Mouse (Mus musculus) NIH3T3 (cell line): ENCODE results near the gene Lrrc14b.

Experiments
- DNase-seq: peaks from one replicate; pipeline ENCODE4 v3.0.0-alpha.2; 2012; ENCODE audit warnings: low read depth

The Lrrc14b gene

GRCm38 (mm10) chr13:74363859-74364235 lies at the start of gene Lrrc14b:
TSS of gene Lrrc14b (minus strand) at chr13:74364005.
- DNase-seq, result peak; percentile 73

- DNase-seq, result peak; percentile 34
Observed at GRCm38 (mm10) chr13:74399298-74399839, 35.6 kb upstream of the Lrrc14b start, which contains the start of gene Ftl1-ps1. TSS of gene Ftl1-ps1 (plus strand) at chr13:74399694.

GRCm38 (mm10) chr13:74391156-74391555 lies 27.4 kb upstream of the Lrrc14b start:
- no peak for DNase-seq

- DNase-seq, result peak; percentile 86
Observed at GRCm38 (mm10) chr13:74390371-74390990, 26.7 kb upstream of the Lrrc14b start, which contains the start of gene Zfp72. TSS of gene Zfp72 (minus strand) at chr13:74390836.

GRCm38 (mm10) chr13:74389730-74390129 lies 25.9 kb upstream of the Lrrc14b start:
- DNase-seq, result no peak

GRCm38 (mm10) chr13:74382289-74382688 lies 18.5 kb upstream of the Lrrc14b start:
- DNase-seq, result no peak

- no peak for DNase-seq
Observed at GRCm38 (mm10) chr13:74381533-74382276, 17.9 kb upstream of the Lrrc14b start.

- no peak for DNase-seq
Observed at GRCm38 (mm10) chr13:74363176-74363858, 488 bp downstream of the Lrrc14b start.

- no peak for DNase-seq
Observed at GRCm38 (mm10) chr13:74362218-74362617, 1.6 kb downstream of the Lrrc14b start.

- DNase-seq, result no peak
Observed at GRCm38 (mm10) chr13:74356491-74356890, 7.3 kb downstream of the Lrrc14b start.

- no peak for DNase-seq
Observed at GRCm38 (mm10) chr13:74350435-74350906, 13.3 kb downstream of the Lrrc14b start.

GRCm38 (mm10) chr13:74349566-74350434 lies 14.0 kb downstream of the Lrrc14b start, which contains the start of the genes Sdha and Ccdc127:
TSS of gene Sdha (minus strand) at chr13:74350280.
TSS of gene Ccdc127 (plus strand) at chr13:74350309.
- DNase-seq, result peak; percentile 98

- DNase-seq, result peak; percentile 70
Observed at GRCm38 (mm10) chr13:74341036-74341435, 22.8 kb downstream of the Lrrc14b start.

GRCm38 (mm10) chr13:74329321-74329720 lies 34.5 kb downstream of the Lrrc14b start:
- DNase-seq, result peak; percentile 45

GRCm38 (mm10) chr13:74317170-74317849 lies 46.5 kb downstream of the Lrrc14b start, which contains the start of gene Pdcd6:
TSS of gene Pdcd6 (minus strand) at chr13:74317580.
- peak; percentile 98 for DNase-seq

- DNase-seq, result no peak
Observed at GRCm38 (mm10) chr13:74316789-74317169, 47.0 kb downstream of the Lrrc14b start.

- no peak for DNase-seq
Observed at GRCm38 (mm10) chr13:74316386-74316785, 47.4 kb downstream of the Lrrc14b start.

- DNase-seq, result no peak
Observed at GRCm38 (mm10) chr13:74314616-74315015, 49.2 kb downstream of the Lrrc14b start.
